Mouse (Mus musculus) adrenal gland (tissue): Measurements from ENCODE around the gene Dsp.

Experiments
- intact Hi-C: fragments of 180-260 bp; cut with DNase I; formaldehyde crosslinking; loops from one replicate; pipeline ENCODE4 v1.15.1; 2025

Dsp gene

DNA sequence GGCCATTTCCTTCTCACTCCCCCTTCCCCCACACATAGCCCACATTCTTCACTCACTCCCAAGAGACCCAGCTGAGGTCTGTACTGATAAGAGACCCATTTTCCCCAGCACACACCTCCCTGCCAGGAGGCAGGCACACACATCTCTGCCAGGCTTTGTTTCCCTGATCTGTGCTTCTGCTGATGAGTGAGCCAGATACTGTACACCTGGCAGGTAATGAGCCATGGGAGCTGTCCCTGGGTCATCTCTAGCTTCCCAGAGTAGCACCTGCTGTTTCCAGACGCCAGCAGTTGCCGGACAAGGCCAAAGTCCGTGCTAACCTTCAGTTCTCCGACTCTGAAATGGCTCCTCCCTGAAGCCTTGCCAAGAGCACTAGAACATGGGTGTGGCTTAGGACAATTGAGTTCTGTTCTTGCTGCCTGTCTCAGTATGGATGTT lies 19.6 kb downstream of the Dsp start:
- intact Hi-C loops = no loop called here

- intact Hi-C loops = no loop called here
Observed at GRCm38 (mm10) chr13:38193406-38193805, 42.3 kb downstream of the Dsp start.

DNA sequence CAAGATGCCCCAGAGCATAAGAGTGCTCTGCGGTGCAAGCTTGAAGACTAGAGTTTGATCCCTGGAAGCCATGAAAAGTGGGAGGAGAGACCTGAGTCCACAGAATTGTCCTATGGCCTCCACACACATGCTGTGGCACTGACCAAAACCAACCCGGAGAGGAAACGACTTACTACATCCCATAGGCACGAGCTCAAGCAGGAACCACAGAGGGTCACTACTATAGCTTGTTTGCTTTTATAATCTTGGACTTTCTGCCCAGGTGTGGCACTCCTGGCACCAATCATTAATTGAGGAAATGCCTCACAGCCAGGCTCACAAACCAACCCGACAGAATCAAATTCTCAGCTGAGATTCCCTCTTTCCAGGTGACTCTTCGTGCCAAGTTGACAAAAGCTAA lies 50.3 kb downstream of the Dsp start:
- intact Hi-C loops = no loop called here

DNA sequence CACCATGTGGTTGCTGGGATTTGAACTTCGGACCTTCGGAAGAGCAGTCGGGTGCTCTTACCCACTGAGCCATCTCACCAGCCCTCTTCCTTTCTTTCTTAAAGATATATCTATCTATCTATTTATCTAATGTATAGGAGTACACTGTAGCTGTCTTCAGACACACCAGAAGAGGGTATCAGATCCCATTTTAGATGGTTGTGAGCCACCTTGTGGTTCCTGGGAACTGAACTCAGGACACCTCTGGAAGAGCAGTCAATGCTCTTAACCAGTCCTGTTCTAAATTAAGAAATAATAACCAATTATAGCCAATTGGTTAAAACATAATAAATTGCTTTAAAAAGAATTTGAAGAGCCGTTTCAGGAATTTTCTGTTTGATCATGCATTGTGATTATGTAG lies 53.1 kb downstream of the Dsp start:
- intact Hi-C loops = no loop called here

DNA sequence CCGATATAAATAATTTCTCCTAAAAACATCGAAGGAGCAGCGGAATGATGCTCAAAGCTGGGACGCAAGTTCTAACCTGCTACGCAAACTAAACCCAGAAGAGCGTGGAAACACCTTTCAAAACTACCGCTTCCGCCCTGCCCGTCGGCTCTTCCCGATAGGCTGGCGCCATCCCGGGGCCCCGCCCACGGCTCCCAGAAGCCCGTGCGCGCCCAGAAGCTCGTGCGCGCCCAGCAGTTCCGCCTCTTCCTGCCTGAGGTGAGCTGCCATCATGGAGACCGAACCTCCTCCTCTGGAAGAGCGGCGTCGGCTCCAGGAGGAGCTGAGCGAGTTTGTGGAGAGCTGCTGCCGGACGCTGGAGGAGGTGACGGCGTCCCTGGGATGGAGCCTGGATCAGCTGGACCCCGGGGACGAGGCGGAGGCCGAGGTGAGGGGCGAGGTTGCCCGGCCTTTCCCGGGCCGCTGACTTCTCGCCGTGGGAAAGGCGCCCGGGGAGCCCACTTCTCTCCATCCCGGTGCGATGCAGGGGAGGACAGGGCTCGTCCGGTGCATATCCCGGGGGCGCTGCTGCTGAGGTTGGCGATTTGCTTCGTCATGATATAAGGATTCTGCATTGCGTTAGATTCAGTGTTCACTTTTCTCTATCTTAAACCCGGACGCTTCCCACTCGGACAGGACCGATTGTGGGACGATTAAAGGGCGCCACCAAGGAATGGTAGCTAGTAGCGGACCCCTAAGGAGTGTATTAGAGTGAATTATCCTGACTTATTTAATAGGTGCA lies 53.8 kb downstream of the Dsp start, which contains the start of gene Snrnp48:
Gene Snrnp48, plus strand, starts transcription at position 237 of the 781 bp plus-strand sequence.
- intact Hi-C loops = loop anchor here (5.0 kb wide), 1 partner anchor 143 kb away; no protein-coding TSS in a partner anchor

GRCm38 (mm10) chr13:38211122-38211521 lies 60.0 kb downstream of the Dsp start:
- intact Hi-C loops = loop anchor here (10.0 kb wide), 1 partner anchor 226 kb away; no protein-coding TSS in a partner anchor

DNA sequence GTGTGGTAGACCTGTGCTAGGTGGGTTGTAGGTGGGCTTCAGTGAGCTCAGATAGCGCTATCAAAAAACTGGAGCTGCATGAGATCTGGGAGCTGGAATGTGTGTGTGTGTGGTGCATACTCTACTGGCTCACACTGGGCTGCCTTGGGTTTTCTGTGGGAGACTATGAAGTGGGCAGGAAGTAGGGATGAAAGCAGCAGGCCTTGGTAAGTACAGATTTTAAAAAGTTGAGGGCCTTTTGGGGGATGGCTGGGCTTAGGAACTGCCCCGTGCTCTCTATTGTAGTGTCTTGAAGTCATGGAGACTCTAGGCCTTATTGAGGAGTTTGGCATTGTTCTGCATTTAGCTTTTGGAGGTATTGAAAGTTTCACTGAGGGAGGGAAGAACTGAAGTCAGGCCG lies 67.6 kb downstream of the Dsp start:
- intact Hi-C loops = loop anchor here (10.0 kb wide), 1 partner anchor 234 kb away; no protein-coding TSS in a partner anchor

DNA sequence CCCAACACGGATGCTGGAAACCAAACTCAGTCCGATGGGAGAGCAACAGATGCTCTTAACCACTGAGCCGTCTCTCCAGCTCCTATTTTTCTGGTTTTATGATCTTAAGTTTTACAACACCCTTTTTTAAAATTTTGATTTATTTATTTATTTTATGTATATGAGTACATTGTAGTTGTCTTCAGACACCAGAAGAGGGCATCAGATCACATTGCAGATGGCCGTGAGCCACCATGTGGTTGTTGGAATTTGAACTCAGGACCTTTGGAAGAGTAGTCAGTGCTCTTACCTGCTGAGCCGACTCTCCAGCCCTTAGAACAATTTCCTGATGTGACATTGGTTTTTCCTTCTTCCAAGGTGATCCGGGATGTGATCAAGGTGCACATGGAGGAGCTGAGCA lies 69.2 kb downstream of the Dsp start:
- intact Hi-C loops = loop anchor here (5.0 kb wide), 1 partner anchor 372 kb away; no protein-coding TSS in a partner anchor

- intact Hi-C loops = no loop called here
Observed at GRCm38 (mm10) chr13:38230177-38230821, 79.2 kb downstream of the Dsp start.

- intact Hi-C loops = no loop called here
Observed at GRCm38 (mm10) chr13:38232411-38232810, 81.3 kb downstream of the Dsp start.

- intact Hi-C loops = no loop called here
Observed at GRCm38 (mm10) chr13:38232856-38233625, 81.9 kb downstream of the Dsp start.

- intact Hi-C loops = no loop called here
Observed at GRCm38 (mm10) chr13:38234651-38235050, 83.6 kb downstream of the Dsp start.

- intact Hi-C loops = no loop called here
Observed at GRCm38 (mm10) chr13:38235370-38235769, 84.3 kb downstream of the Dsp start.

DNA sequence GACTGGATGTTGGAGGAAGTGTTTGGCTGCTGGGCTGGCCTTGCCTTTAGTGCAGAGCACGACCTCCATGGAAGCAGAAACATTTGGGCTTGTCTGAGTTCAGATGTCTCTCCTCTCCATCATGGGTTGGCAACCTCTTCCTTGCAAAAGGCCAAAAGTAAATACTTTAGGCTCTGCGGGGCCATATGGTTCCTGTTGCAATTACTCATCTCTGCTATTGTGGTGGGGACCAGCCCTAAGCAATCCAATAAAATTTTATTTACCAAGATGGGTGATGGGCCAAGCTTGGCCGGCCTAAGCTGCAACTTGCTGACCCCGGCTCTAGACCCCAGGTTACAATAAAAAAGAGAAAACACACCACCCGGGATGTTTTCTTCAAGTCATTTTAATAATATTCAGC lies 97.1 kb downstream of the Dsp start:
- intact Hi-C loops = no loop called here
